Mouse (Mus musculus) testis, postnatal 10 days (tissue): ENCODE results near the gene Fars2.
"Not testable (repeated sequence)": the region's sequence is repeated elsewhere in the genome, so short reads cannot be mapped to it uniquely, and the experiment has no call there.

Experiments
- DNase-seq: peaks from one replicate; pipeline ENCODE4 v3.0.0; 2021; ENCODE audit warnings: low spot score

Gene Fars2

DNA sequence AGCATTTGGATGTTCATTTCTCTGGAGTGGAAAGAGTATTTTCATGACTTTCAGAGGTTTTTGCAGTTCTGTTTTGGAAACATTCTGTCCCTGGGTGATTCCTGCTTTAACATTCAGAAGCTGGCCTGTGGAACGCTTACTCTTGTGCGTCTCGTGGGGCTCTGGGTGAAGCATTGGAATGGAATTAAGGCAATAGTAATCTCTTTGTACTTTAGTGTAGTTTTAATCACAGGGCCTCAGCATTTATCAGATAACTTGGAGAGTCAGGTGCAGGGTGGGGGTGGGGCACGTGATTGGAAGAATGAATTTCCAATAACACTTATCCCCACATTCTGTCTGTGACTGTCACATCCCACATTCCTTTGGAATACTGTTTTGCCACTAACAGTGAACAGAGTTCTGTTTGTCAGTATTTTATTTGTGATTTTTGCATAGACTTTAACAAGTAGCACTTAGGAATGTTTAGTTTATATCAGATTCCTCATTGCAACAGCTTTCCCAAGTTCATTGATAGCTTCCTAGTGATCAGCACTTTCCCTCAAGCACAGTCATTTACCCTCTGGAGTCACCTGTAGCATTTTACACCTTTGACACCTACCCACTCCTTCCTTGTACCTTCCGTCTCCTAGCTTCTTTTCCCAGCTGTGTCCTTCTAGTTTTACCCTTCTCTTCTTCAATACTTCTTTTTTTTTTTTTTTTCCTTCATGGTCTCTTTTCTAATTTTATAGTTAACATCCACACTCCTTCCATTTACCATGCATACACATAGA is 23.2 kb downstream of the Fars2 start:
- no peak for DNase-seq

DNA sequence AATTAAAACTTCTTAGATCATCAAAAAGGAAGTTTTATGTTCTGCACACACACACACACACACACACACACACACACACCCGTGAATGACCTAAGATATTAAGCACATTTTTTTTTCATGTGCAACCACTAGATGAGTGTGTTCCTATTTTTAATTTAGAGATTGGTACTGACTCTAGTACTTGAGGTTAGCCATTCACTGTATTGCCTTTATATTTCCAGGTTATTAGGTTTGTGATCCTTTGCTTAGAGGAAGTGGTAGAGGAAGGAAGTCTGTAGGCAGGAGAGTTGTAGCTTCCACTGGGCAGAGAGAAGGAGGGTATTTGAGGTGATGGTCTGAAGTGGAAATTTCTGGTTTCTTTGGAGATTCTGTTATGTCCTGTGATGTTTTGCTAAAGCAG is 28.4 kb downstream of the Fars2 start:
- no peak for DNase-seq

DNA sequence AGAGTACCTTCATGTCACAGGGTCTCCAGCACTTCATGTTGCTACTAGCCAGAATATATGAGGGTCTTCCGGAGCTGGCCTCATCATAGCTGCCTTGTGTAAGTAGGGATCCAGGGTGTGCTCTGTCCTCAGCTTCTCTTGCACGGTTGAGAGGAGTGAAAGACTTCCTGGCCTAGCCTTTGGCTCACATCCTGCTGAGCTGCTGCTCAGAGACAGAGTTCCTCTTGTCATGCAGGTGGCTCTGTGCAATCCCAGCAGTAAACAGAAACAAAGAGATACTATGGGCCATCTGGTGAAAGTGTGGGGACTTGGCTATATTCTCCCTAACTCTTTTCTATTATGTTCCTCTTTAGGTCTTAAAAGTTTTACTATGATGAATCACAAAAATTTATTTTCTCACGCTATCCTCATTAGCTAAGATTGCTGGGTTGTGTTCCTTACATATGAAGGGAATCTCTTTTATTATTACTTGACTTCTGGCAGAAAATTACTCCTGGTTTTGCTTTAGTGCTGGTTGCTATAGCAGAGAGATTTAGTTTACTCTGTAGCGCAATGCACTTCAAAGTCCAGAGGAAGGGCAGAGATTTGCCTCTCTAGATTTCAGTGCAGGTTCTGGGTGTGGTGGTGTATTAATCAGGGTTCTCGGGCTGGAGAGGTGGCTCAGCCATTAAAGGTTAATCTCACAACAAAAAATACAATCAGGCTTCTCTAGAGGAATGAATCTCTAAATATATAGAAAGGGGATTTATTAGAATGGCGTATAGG is 32.1 kb downstream of the Fars2 start:
- DNase-seq = no peak

DNA sequence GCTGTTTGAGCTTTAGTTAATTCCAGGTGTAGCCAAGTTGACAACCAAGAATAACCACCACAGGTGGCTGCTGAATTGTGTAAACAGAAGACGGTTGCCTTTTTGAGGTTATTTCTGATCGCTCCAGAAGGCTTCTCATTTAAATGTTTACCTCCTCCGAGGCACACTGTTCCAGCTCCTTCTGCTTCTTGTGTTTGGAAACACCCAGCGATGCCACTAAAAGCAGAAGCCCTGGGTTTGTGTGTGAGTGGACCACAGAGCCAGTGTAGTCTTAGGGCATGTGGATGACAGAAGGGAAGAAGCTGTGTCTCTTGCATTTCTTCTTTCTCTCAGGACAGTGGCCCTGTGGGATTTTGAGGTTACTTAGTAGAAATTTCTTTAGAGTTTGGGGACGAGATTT is 33.1 kb downstream of the Fars2 start:
- no peak for DNase-seq

DNA sequence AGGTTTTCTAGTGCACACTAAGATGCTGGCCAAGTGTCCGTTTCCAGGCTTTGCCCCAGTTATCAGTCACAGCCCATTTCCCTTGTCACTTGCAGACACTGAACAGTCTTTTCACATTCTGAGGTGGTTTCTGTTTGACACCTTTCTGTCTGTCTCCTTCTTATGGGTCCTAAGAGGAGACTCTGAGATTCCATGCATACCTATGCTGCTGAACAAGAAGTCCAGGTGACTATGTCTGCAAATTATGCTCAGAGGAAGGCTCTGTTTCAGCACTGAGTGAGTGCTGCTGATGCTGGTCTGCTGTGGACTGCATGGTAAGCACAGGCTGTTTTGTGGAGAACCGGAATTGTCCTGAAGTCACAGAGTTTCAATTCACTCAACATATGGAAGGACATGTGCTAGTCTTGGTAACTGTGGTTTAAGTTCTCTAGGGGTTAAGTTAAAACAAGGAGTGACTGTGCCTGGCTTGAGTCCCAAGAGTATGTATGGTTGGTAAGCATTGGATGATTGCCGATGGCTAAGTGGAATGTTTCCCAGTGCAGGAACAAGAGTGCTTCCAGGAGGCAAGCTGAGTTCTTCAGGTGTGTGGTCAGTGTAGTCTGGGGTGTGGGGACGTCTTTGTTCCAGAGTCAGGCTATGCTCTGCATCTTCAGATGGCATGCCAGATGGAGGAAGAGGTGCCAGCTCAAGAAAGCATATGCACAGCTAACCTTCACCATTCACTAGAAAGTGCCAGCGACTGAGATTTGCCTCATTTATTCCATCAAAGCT is 35.7 kb downstream of the Fars2 start:
- no peak for DNase-seq

DNA sequence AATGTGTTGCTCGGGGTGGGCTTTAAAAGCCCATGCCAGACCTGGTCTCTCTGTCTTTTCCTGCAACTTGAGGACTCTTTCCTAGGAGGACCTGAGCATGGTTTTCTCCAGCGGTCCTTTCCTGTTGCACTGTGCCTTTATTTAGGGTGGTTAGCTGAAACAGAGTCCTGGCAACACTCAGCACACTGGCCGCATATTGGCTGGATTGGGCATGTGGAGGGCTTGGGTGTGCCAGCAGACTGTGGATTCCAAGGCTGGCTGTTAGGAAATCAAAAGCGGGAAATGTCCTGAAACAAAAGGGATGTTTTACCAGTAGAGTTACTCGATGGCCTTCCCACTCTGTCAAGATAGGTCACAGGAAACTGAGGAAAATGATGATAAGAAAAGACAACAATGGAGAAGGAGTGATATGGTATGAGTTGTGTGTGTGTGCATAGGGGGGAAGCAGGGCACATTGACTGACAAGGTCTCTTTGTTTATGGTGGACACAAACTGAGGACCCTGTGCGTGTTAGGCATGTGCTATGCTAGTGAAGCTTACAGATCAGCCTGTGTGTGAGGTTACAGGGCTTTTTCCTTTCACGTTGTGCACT is 39.2 kb downstream of the Fars2 start:
- no peak for DNase-seq

DNA sequence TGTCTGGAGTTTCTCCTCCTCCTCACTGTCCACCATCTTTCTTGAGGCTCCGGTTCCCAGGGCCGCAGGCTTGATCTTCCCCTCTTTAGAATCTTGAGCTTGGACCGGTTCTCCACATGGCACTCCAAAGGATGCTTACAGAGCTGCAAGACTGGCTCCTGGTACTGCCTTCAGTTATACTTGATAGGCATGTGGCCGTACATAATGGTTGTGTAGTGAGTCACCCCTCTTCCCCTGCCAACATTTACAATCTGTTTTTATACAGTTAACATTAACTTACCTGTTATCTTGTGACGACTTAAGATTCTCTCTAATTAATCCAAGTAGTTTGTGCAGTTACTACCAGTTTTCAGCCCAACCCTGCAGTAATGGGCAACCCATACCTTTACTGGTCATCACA is 46.2 kb downstream of the Fars2 start:
- DNase-seq = no peak

DNA sequence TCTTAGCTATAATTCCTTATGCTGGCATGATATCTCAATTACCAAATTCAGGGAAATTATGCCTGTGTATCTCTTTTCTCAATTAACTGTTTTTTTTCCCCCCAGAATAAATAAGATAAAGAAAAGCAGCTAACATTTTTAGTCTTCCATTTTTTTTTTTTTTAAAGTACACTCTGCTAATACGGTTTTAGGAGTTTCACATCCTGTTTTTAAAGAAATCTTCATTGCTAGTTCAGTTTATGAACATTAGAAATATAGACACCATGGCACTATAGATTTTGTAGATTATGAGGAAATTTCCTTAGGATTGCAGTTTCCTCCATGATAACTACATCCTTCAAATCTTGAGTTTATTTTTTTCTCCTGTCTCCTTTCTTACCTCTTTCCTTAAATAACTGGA is 46.7 kb downstream of the Fars2 start:
- no peak for DNase-seq

DNA sequence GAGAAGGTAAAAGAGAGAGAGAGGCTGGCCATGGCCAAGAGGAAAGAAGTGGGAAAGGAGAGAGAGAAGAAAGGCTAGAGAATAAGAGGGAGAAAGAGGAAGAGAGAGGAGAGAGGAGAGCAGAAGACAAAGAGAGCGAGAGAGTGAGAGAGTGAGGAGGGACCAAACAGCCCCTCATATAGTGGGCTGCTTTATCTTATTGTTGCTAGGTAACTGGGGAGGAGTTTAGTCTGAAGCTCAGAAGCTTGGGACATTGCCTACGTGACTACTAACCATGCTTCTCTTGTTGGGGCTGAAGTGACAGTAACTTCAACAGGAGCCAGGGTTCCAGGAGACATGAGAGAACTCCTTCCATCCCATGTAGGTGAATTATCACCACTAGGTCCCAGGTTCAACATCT is 55.8 kb downstream of the Fars2 start:
- DNase-seq = not testable (repeated sequence)

DNA sequence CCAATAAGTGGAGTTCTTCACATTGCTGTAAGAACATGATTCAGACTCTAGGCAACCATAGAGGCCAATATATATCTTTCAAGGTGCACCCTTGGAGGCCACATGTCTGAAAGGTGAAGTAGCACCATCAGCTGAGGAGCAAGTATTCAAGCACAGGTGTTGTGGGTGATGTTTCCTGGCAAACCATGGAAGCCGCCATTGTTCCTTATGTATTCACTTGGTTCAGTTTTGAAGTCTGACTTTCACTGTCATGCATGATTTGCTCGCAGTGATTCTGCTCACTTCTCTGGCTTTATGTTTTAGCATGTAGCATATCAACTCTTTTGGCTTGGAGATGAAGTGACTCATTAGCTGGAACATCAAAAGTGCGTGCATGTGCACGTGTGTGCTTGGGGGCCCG is 56.9 kb downstream of the Fars2 start:
- DNase-seq = no peak

DNA sequence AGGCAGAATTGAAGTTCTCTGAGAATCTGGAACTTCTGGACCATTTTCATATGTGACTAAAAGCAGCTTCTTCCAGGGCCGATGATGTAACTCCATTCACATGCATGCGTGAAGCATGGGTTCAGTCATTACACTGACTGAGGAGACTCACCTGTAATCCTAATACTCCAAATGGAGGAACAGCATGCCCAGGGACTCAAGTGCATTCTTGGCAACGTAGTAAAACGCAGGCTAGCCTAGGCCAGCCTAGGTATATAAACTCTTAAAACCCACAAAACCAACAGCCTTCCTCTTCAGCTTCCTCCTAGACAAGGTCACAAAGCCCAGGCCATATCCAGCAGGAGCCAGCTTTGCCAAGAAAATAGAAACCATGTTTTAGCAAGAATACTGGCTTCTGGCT is 57.6 kb downstream of the Fars2 start:
- no peak for DNase-seq

DNA sequence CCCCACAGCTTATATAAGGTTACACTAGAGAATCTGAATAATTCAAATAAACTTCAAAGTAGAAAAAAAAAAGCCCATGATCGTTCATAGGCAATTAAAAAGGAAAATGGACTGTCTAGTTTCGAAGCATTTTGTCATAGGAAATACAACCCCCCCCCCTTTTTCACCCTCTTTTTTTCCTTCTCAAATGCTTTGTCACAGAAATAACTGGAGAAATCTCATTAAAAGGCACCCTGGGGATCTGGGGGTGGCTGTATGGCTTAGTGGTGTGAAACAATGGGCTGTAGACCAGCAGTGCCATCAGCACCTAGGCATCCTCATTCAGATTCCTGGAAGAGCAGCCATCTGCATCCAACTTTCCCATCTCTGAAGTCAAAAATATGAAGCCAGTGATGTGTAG is 64.0 kb downstream of the Fars2 start:
- DNase-seq = no peak

DNA sequence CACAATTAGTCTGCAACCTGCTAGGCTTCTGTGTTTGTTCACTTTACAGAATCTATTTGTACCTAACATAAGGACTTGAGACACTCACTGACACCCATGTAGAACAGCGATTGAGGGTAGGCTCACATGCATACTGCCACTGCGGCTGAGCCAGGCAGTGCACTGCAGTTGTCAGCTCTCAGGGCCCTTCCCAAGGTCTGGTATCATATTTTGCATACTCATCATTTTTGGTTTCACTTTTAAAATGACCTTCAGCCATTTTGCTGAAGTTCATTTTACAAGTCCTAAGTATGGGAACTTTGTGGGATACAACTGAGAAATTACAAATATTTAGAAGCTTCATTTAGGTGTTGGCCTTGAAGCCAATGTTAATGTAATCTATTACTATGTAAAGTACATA is 73.4 kb downstream of the Fars2 start:
- no peak for DNase-seq

DNA sequence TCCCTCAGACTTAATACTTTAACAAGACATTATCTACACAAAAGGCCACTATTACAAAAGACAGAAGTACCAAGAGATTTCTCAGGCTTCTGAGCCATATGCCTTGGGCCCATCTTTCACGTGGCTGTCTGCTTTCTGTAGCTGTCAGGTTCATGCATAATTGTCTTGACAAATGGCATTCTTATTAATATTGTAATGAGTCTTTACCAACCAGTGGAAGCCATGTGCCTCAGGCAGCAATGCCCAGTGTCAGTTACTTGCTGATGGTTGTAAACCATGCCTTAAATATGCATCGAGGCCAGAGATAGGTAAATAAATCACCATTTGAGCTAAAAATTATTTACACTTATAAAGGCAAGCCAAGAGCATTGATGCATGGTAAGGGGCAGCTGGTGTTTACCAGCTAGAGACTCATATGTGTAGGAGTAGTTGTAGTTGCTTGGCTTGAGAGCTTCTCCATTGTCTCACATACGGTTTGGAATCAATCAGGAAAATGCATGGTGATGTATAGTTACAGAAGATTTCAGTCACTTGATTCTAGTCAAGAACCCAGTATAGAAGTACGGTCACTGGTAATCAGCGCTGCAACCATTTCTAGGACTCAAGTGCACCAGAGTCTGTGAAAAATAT is 76.4 kb downstream of the Fars2 start:
- DNase-seq = no peak

DNA sequence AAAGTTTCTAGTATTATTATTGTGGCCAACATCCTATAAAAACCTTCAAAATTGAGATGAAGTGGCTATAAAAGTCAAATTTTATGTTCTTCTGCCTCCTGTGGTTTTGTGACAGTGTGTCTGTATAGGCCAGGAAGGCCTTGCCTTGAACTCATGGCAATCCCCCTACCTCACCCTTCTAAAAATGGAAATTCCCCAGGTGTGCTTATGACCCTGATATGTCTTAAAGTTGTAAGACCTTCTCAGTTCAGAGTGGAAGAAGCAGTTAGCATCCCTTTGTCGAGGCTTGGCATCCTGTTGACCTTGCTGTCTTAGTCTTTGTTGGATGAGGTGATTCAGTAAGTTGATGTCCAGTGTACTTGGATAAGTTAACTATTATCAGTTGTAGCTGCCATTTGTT is 82.1 kb downstream of the Fars2 start:
- DNase-seq = no peak

DNA sequence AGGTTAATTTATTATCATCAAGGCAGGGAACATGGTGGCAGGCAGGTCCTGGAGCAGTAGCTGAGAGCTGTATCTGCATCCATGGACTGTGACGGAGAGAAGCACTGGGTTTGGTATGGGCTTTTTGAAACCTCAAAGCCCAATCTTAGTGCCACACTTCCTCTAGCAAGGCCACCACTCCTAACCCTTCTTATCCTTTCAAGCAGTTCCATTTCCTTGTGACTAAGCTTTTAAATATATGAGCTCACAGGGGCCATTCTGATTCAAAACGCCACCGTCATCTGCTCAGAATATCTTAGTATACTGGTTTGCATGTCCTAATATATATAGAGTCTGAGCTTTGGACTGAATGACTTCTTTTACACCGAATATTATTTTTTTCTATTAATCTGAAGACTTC is 83.2 kb downstream of the Fars2 start:
- no peak for DNase-seq

DNA sequence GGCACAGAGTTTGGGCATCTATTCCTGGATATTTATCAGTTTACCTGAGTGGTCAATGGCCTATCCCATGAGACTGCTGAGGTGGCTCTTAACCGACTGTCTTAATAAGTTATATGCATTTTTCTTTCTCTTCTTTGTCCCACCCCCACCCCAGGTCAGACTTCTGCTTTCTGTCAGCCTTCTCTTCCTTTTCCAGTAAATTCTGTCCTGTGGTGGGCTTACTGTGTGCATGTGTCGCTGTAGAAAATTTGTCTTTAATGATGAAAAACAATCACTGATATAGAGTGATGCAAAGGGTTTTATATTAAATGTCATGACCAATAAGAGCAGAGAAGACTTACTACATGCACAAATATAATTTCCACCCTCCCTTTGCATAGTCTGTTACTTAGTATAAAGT is 85.3 kb downstream of the Fars2 start:
- no peak for DNase-seq

DNA sequence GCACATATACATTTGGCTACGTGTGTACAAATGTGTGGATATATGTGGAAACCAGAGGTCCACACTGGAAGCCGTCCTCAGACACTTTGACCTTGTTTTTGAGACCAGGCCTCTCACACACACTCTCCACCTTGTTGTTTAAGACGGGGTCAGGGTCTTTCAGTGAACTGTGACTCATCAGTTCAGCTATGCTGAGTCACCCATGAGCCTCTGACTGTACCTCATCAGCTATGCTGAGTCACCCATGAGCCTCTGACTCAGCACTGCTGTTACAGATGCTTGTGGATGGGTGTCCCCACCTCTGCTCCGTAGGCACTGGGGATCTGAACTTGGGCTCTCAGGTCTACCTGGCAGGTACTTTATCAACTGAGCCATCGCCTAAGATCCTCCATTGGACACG is 85.8 kb downstream of the Fars2 start:
- no peak for DNase-seq

DNA sequence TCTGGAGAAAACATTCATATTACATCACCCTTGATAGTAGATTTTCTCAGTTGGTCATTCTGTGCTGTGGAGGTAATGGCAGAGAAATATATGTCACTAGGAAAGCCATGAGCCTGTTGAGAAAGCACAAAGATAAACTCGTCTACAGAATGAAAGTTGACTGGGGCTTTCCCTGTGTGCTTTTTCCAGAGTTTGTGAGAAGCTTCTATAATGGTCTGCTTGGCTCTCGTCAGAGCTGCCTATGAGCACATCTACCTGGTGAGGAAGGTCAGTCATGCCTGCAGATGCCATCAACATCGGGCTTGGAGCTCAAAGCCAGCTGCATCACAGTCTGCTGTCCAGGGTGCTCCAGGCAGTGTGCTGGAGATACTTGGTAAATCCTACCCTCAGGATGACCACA is 87.1 kb downstream of the Fars2 start:
- DNase-seq = no peak

DNA sequence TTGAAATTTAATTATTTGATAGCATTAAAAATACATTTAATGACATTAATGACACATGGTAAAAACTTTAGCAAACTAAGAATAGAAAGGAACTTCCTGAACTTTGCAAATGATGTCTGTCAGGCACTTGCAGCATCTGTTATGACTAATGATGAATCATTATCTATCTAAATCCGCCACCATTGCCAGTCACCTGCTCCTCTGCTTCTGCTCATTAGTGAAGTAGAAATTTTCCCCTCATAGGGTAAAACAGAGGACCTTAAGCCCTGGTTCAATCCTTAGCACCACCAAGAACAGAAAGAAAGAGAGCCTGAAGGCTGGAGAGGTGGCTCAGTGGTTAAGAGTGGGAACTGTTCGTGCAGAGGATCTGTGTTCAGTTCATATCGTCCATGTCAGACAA is 93.8 kb downstream of the Fars2 start:
- no peak for DNase-seq

DNA sequence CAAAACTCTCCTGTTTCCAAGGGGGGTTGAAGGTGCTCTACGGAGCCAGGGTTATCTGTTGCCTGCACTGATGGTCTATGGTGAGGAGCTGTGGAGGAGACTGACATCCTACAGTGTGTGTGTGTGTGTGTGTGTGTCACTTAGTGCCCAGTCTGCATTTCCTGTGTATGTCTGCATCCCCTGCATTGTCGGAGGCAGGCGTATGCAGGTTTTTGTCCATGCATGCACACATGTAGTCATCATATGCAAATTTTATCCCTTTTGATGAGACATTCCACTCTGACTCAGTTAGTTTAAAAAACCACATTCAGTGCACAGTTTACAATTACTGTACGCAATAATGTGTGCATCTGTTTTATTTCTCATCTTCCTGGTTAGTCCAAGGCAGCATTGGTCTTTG is 96.8 kb downstream of the Fars2 start:
- no peak for DNase-seq

DNA sequence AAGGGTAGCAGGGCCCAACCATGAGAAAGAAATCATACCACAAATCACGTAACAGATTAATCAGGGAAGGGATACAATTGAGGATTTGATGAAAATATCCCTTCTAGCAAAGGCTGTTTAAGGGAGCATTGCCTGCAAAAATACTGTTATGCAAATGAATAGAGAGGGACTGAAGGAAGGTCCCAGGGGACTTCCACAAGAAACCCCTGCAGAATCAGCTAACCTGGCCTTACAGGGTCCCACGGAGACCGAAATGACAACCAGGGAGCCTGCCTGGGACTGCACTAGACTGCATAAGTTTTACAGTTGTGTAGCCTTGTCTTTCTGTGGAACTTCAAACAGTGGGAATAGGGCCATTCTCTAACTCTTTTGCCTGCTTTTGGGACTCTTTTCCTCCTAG is 98.8 kb downstream of the Fars2 start:
- no peak for DNase-seq
